9 mouse cellular contexts compared by ENCODE assay signal in genomic region chr4:120149142-120149524, GRCm38 (mm10). TPM values are rescaled to one million over a fixed set of nuclear protein-coding genes. Genes with fewer than 3 reads are reported as not detected.
DNase-seq lines count a peak whose midpoint lies in the region; ATAC-seq and TF ChIP-seq lines count a peak whose summit lies in the region.
"Had no signal": no experiment of that assay in that cellular context is flagged by ENCODE, and none has a peak within 500 bp of the region (broad histone marks: within the 10 kb centered on the region; RNA-seq: fewer than 3 reads in every experiment).

No protein-coding gene starts in this region.

- H3K36me3 ChIP-seq in embryonic facial prominence, embryonic 11.5 days (replicated peaks; ENCODE audit: control insufficient read depth, insufficient read depth, low read depth, low read length), result no peaks in the 10 kb centered on the region
- H3K36me3 ChIP-seq in intestine, postnatal 0 days (ENCODE audit: control insufficient read depth, insufficient read depth), result no peaks in the 10 kb centered on the region
- no peaks in the 10 kb centered on the region for H3K36me3 ChIP-seq in neural tube, embryonic 13.5 days

- no peaks in the 10 kb centered on the region for H3K27me3 ChIP-seq in embryonic facial prominence, embryonic 11.5 days (ENCODE audit: control insufficient read depth, insufficient read depth, low read length)
- H3K27me3 ChIP-seq in intestine, postnatal 0 days (replicated peaks; ENCODE audit: control insufficient read depth, insufficient read depth, low read length), result no peaks in the 10 kb centered on the region
- H3K27me3 ChIP-seq in neural tube, embryonic 13.5 days, result peaks cover 6% of the 10 kb centered on the region; the same call in 1 of the 2 replicates

- no peak for ATAC-seq in embryonic facial prominence, embryonic 11.5 days (replicated peaks; ENCODE audit: insufficient number of reproducible peaks, low FRiP score, low TSS enrichment, low read depth)
- ATAC-seq in intestine, postnatal 0 days, result peak; percentile 36; the same call in 1 of the 2 replicates
- ATAC-seq in neural tube, embryonic 13.5 days (ENCODE audit: low read depth), result peak; percentile 51

- peak overlapping the region; percentile 51 for H3K9ac ChIP-seq in embryonic facial prominence, embryonic 11.5 days (replicated peaks; ENCODE audit: low read length)
- no peak overlapping the region for H3K9ac ChIP-seq in intestine, postnatal 0 days (ENCODE audit: low read depth, low read length)
- peak overlapping the region; percentile 62 for H3K9ac ChIP-seq in neural tube, embryonic 13.5 days

- peak; percentile 74 for DNase-seq in embryo, embryonic 10 days (ENCODE audit: low spot score)
- DNase-seq in embryo, embryonic 9.5 days (ENCODE audit: extremely low spot score), result no peak
- peak; percentile 20 to 34 for DNase-seq in B cell, adult 2 months
- peak; percentile 65 for DNase-seq in embryonic facial prominence, embryonic 11.5 days (ENCODE audit: low spot score)
- DNase-seq in left cerebral cortex, postnatal 10 days (ENCODE audit: extremely low spot score in 1 of 2, low spot score in 2 of 2), result no peak
- no peak for DNase-seq in kidney, postnatal 10 days

- intact Hi-C loops in left cerebral cortex, postnatal 10 days (cut with DNase I), result no loop called here

- no peaks in the 10 kb centered on the region for H3K9me3 ChIP-seq in embryonic facial prominence, embryonic 11.5 days (replicated peaks; ENCODE audit: control insufficient read depth, low read length)
- no peaks in the 10 kb centered on the region for H3K9me3 ChIP-seq in intestine, postnatal 0 days (ENCODE audit: control insufficient read depth)
- no peaks in the 10 kb centered on the region for H3K9me3 ChIP-seq in neural tube, embryonic 13.5 days

- no peak overlapping the region for H3K4me3 ChIP-seq in embryonic facial prominence, embryonic 11.5 days (ENCODE audit: low read depth, low read length)
- H3K4me3 ChIP-seq in intestine, postnatal 0 days (ENCODE audit: low read depth, low read length), result no peak overlapping the region
- H3K4me3 ChIP-seq in neural tube, embryonic 13.5 days, result peak overlapping the region; percentile 19

- H3K27ac ChIP-seq in embryonic facial prominence, embryonic 11.5 days (replicated peaks; ENCODE audit: low read depth, low read length), result no peak overlapping the region
- H3K27ac ChIP-seq in intestine, postnatal 0 days (ENCODE audit: low read depth, low read length), result no peak overlapping the region
- H3K27ac ChIP-seq in neural tube, embryonic 13.5 days (replicated peaks), result no peak overlapping the region

- WGBS in embryonic facial prominence, embryonic 11.5 days, result 28% methylated on average over 3 of the region's 3 CpGs
- 61% methylated on average over 3 of the region's 3 CpGs for WGBS in intestine, postnatal 0 days
- 34% methylated on average over 3 of the region's 3 CpGs for WGBS in neural tube, embryonic 13.5 days

- TF ChIP-seq CTCF in intestine, postnatal 0 days (IDR thresholded peaks at IDR 0.05; ENCODE audit: low read depth), result peak; percentile 78

- H3K4me2 ChIP-seq in embryonic facial prominence, embryonic 11.5 days (ENCODE audit: low read depth, low read length), result no peak overlapping the region
- peak overlapping the region; percentile 54 for H3K4me2 ChIP-seq in intestine, postnatal 0 days (replicated peaks; ENCODE audit: low read depth)
- H3K4me2 ChIP-seq in neural tube, embryonic 13.5 days, result peak overlapping the region; percentile 51

- no peaks in the 10 kb centered on the region; the same call in 1 of the 2 replicates for H3K4me1 ChIP-seq in embryonic facial prominence, embryonic 11.5 days (ENCODE audit: control insufficient read depth, insufficient read depth, low read length)
- H3K4me1 ChIP-seq in intestine, postnatal 0 days (replicated peaks; ENCODE audit: control insufficient read depth, insufficient read depth, low read length), result no peaks in the 10 kb centered on the region
- peaks cover 12% of the 10 kb centered on the region for H3K4me1 ChIP-seq in neural tube, embryonic 13.5 days (replicated peaks)

RNA-seq across cellular contexts. Expression of gene Edn2, which starts 11.9 kb away (rescaled TPM):
- polyA plus RNA-seq in embryonic facial prominence, embryonic 11.5 days (2014; fragmentation: Nextera tagmentation; extraction: Ambion mirVana), result 0.14 and 0.20 TPM in 2 replicates
- 4.7 and 5.6 TPM in 2 replicates for polyA plus RNA-seq in intestine, postnatal 0 days (2015; fragmentation: Nextera tagmentation; extraction: Ambion mirVana)
- 0.21 and 0.47 TPM in 2 replicates for polyA plus RNA-seq in neural tube, embryonic 13.5 days (2015; fragmentation: Nextera tagmentation; extraction: Ambion mirVana)
- not detected for total RNA-seq in left cerebral cortex, postnatal 10 days (2021)
- total RNA-seq: MEL had no signal

Comparison
In these comparisons a context has a peak if more than half of its experiments do, and no peak if none do; other contexts are left out.
1. DNase-seq: peak in embryo, embryonic 10 days (single experiment), B cell, adult 2 months (2 of 2) and embryonic facial prominence, embryonic 11.5 days (single experiment); none in embryo, embryonic 9.5 days (single experiment), left cerebral cortex, postnatal 10 days (0 of 2) and kidney, postnatal 10 days (single experiment).